Mouse (Mus musculus) lung, embryonic 15.5 days (tissue): ENCODE data around the gene Gimap5. TPM values are rescaled to one million over a fixed set of nuclear protein-coding genes. Genes with fewer than 3 reads are reported as not detected.
A peak's percentile ranks its signal among the peaks of the same experiment; 100 is the strongest.

Source experiments
- ATAC-seq: fragments of 200-750 bp; cut with Nextera tagmentation; 2 replicates; pipeline ENCODE4 v1.8.0; 2017; ENCODE audit warnings: moderate number of reproducible peaks, borderline replicate concordance; ENCODE audit not compliant: low FRiP score, low TSS enrichment; ENCODE audit errors: extremely low read depth
- H3K27ac ChIP-seq: fragments of 300-500 bp; sonication (generic); 2 replicates; pipeline ENCODE4 v1.5.1; 2015; ENCODE audit warnings: moderate library complexity, mild to moderate bottlenecking, inconsistent platforms
- H3K27me3 ChIP-seq: fragments of 300-500 bp; sonication (generic); 2 replicates; pipeline ENCODE4 v1.6.1; 2015; ENCODE audit warnings: inconsistent platforms
- H3K36me3 ChIP-seq: fragments of 300-500 bp; sonication (generic); 2 replicates; pipeline ENCODE4 v1.6.1; 2015; ENCODE audit warnings: inconsistent platforms
- H3K4me1 ChIP-seq: fragments of 300-500 bp; sonication (generic); 2 replicates; pipeline ENCODE4 v1.6.1; 2015; ENCODE audit warnings: inconsistent platforms
- H3K4me2 ChIP-seq: fragments of 300-500 bp; sonication (generic); 2 replicates; pipeline ENCODE4 v1.6.1; 2015; ENCODE audit warnings: inconsistent platforms, mild to moderate bottlenecking, moderate library complexity
- H3K4me3 ChIP-seq: fragments of 300-500 bp; sonication (generic); 2 replicates; pipeline ENCODE4 v1.5.1; 2015; ENCODE audit warnings: mild to moderate bottlenecking, inconsistent platforms
- H3K9ac ChIP-seq: fragments of 300-500 bp; sonication (generic); 2 replicates; pipeline ENCODE4 v1.6.1; 2015; ENCODE audit warnings: inconsistent platforms
- H3K9me3 ChIP-seq: fragments of 300-500 bp; sonication (generic); 2 replicates; pipeline ENCODE4 v1.6.1; 2016; ENCODE audit warnings: inconsistent platforms
- WGBS: fragments of 180-500 bp; shearing (Covaris S2); methylation state at CpG from one replicate; pipeline ENCODE4 v1.1.7; 2015; 5-methylcytosine and 5-hydroxymethylcytosine counted together
- polyA plus RNA-seq: library from polyadenylated mRNA; unstranded; fragments of >200 nt; fragmentation: Nextera tagmentation; extraction: Ambion mirVana; gene quantifications from 2 replicates; pipeline ENCODE4 v1.2.1, GENCODE M21; 2015

The Gimap5 gene
- polyA plus RNA-seq, 1 experiment from 2014 or later, result 25.2 TPM

DNA sequence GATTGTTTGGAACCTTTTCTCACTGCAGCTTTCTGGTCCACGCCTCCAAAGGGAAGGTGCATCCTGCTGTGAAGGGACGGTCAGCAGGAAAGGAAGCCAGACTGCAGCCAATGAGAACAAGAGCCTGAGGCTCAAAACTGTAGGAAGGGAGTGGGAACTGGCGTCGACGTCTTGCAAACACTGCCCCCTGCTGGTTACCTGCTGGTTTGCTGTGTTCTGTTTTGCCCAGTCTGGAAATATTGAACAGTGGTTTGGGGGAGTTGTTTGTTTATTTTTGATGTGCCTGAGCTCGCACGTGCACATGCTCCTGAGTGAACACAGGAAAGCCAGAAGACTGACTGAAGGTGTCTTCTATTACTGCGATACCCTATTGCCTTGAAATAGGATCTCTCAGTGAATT, 26.0 kb downstream of the Gimap5 start:
- no peak overlapping the region for H3K4me2 ChIP-seq
- 8% methylated on average over 8 of the region's 8 CpGs for WGBS
- no peak overlapping the region for H3K9ac ChIP-seq
- no peaks in the 10 kb centered on the region for H3K27me3 ChIP-seq
- peak; percentile 59; the same call in 1 of the 2 replicates for ATAC-seq
- H3K4me1 ChIP-seq, result no peaks in the 10 kb centered on the region
- no peaks in the 10 kb centered on the region for H3K9me3 ChIP-seq
- H3K4me3 ChIP-seq, result no peak overlapping the region
- no peak overlapping the region for H3K27ac ChIP-seq
- H3K36me3 ChIP-seq, result no peaks in the 10 kb centered on the region

DNA sequence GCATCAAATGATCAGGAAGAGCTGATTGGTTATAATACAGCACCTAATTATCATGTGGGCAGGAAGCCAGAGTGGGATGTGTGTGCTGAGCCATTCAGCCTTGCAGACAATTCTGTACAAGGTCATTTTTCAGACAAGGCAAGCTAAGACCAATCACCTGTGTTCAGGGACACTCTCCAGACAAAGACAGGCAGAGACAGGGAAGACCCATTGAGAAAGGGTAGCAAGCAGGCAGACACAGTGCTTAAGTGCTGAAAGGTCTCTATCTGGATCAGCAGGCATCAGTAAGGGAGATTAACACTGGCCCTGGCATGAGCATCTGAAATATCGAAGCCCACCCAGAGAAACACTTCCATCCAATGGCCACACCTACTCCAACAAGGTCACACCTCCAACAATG, 38.4 kb downstream of the Gimap5 start:
- 87% methylated on average over 1 of the region's 1 CpGs for WGBS
- H3K27ac ChIP-seq, result peak overlapping the region; percentile 56

DNA sequence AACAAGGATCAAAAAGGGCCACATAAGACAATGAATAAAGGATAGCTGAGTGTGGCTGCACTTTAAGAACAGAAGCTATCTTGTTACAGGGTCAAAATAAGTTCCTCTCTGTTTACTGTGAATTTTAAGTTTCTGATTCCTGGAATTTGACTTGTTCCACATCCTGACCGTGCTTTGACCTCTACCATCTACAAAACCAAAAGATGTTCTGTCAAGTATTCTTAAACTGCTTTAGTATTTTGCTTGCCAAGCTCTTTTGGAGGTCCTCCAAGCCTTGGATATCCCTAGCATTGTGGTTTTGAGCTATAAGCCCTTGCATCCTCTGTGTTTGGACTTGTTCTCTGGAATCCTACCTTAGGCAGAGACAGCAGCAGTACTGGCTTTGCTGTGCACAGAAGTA, 39.2 kb downstream of the Gimap5 start:
- peak; percentile 74; the same call in 1 of the 2 replicates for ATAC-seq
- WGBS, result 13% methylated on average over 1 of the region's 1 CpGs
- Histone ChIP-seq H3K9me3 (no peaks in the 10 kb centered on the region), H3K4me2 (no peak overlapping the region), H3K36me3 (no peaks in the 10 kb centered on the region), H3K4me1 (peaks cover 28% of the 10 kb centered on the region), H3K27me3 (no peaks in the 10 kb centered on the region), H3K9ac (no peak overlapping the region), H3K27ac (peak overlapping the region; percentile 56), H3K4me3 (no peak overlapping the region)

More for the DNA sequence above, 38.4 kb downstream of the Gimap5 start:
- H3K9ac ChIP-seq, result no peak overlapping the region
- peaks cover 28% of the 10 kb centered on the region for H3K4me1 ChIP-seq
- no peaks in the 10 kb centered on the region for H3K27me3 ChIP-seq
- H3K36me3 ChIP-seq, result no peaks in the 10 kb centered on the region
- no peak overlapping the region for H3K4me3 ChIP-seq
- ATAC-seq, result no peak
- H3K9me3 ChIP-seq, result no peaks in the 10 kb centered on the region
- H3K4me2 ChIP-seq, result no peak overlapping the region

DNA sequence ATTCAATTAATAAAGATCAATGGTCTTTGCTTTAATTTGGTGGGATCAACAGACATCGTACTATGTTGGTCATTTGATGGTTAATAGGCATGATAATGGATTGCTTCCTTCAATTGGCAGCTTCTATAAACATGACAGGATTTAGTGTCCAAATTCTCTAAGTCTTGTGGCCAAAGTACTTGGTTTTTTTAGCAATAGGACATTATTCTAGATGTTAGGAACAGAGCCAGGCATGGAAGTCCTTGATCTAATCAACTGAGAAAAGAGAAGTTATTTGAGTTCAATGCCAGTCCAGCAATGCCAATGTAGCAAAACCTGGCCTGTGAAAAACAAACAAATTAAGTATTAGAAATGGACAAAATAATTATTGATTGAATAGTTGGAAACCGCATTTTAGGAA, 39.6 kb downstream of the Gimap5 start:
- no peak for ATAC-seq
- Histone ChIP-seq H3K4me1 (peaks cover 28% of the 10 kb centered on the region), H3K27me3 (no peaks in the 10 kb centered on the region), H3K36me3 (no peaks in the 10 kb centered on the region), H3K4me3 (no peak overlapping the region), H3K27ac (peak overlapping the region; percentile 56), H3K9ac (no peak overlapping the region), H3K4me2 (no peak overlapping the region), H3K9me3 (no peaks in the 10 kb centered on the region)
- 45% methylated on average over 2 of the region's 2 CpGs for WGBS

DNA sequence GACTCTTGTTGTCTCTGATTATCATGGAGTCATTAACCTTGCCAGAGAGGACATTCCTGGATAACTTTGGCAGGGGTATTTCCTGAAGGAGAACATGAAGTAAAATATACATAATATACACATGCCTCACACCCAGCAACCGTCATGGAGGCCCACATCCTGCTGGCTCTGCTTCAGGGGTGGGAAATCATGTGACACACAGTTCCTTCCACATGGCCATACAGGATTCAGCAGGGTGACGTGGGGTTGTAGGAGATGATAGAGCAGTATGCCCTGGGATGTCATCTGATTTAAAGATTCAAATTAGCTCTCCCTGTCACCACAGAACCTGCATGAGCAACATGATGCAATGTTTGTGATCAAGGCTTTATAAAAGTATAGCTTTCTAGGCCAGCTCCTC, 41.9 kb downstream of the Gimap5 start:
- Histone ChIP-seq H3K27me3 (no peaks in the 10 kb centered on the region), H3K27ac (no peak overlapping the region), H3K9me3 (no peaks in the 10 kb centered on the region), H3K4me3 (no peak overlapping the region), H3K4me2 (no peak overlapping the region), H3K9ac (no peak overlapping the region), H3K36me3 (no peaks in the 10 kb centered on the region), H3K4me1 (peaks cover 25% of the 10 kb centered on the region)
- no peak for ATAC-seq
- WGBS, result 70% methylated on average over 2 of the region's 2 CpGs

DNA sequence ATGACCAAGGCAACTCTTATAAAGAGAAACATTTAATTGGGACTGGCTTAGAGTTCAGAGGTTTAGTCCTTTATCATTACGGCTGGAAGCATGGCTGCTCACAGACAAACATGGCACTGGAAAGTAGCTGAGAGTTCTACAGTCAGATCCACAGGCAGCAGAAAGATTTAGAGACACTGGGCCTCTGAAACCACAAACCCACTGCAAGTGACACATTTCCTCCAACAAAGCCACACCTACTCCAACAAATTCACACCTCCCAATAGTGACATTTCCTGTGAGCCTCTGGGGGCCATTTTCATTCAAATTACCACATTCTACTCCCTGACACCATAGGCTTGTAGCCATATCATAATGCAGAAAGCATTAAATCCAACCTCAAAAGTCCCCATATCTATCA, 55.9 kb downstream of the Gimap5 start:
- no peak overlapping the region for H3K4me2 ChIP-seq
- 84% methylated on average over 1 of the region's 1 CpGs for WGBS
- no peak overlapping the region for H3K9ac ChIP-seq
- H3K4me3 ChIP-seq, result no peak overlapping the region
- no peak overlapping the region for H3K27ac ChIP-seq
- no peaks in the 10 kb centered on the region for H3K27me3 ChIP-seq
- H3K36me3 ChIP-seq, result no peaks in the 10 kb centered on the region
- no peaks in the 10 kb centered on the region for H3K4me1 ChIP-seq
- ATAC-seq, result no peak
- no peaks in the 10 kb centered on the region for H3K9me3 ChIP-seq

DNA sequence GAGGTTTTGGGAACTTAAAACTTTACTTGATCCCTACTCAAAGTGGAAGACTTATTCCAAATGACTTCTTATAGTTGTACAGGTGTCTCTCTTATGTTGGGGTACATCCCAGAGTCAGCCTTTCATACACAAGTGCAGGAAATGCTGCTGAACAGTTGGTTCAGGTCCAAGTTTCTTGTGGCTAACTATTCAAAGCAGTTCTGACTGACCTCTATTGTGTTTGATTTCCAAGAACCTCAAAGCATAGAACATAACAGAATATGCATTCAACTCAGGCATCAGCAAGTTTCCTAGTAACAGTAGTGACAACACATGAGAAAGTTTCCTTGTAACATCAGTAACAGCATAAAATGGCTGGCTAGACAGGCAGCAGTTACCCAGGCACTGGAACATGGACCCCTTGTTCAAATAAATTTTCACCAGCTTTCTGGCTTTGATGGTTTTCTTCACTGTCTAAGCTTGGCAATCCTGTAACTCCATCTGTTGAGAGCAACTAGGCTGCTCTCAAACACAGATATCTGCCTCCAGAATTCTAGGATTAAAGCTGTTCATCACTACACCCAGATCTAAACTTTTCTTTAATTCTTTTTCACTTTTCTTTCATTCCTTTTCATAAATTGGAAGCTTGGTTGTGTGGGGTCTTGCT, 57.5 kb downstream of the Gimap5 start:
- ATAC-seq, result no peak
- Histone ChIP-seq H3K36me3 (no peaks in the 10 kb centered on the region), H3K4me2 (no peak overlapping the region), H3K9ac (no peak overlapping the region), H3K9me3 (no peaks in the 10 kb centered on the region), H3K4me1 (peaks cover 5% of the 10 kb centered on the region; the same call in 1 of the 2 replicates), H3K4me3 (no peak overlapping the region), H3K27me3 (no peaks in the 10 kb centered on the region), H3K27ac (no peak overlapping the region)

Other genes with a start within 250 kb of the Gimap5 start
- gene Atp6v0e2, start 208.6 kb upstream of the Gimap5 start, polyA plus RNA-seq, result 9.4 and 11.7 TPM in 2 replicates
- 6.0 and 7.3 TPM in 2 replicates for gene Lrrc61, start 191.4 kb upstream of the Gimap5 start, polyA plus RNA-seq
- gene Rarres2, start 173.4 kb upstream of the Gimap5 start, polyA plus RNA-seq, result 76.6 and 84.0 TPM in 2 replicates
- gene Gm45021, start 156.6 kb upstream of the Gimap5 start, polyA plus RNA-seq, result not detected in 2 replicates
- gene Repin1, start 152.3 kb upstream of the Gimap5 start, polyA plus RNA-seq, result 28.1 and 30.9 TPM in 2 replicates
- gene Gm44965, start 152.3 kb upstream of the Gimap5 start, polyA plus RNA-seq, result not detected in 2 replicates
- 5.5 and 8.3 TPM in 2 replicates for gene Zfp775, start 144.1 kb upstream of the Gimap5 start, polyA plus RNA-seq
- 0.93 and 1.1 TPM in 2 replicates for gene AI854703, start 119.4 kb upstream of the Gimap5 start, polyA plus RNA-seq
- gene Gimap8, start 99.0 kb upstream of the Gimap5 start, polyA plus RNA-seq, result 4.2 and 4.3 TPM in 2 replicates
- gene Gimap9, start 70.1 kb upstream of the Gimap5 start, polyA plus RNA-seq, result 16.1 and 16.2 TPM in 2 replicates
- gene Gimap4, start 61.6 kb upstream of the Gimap5 start, polyA plus RNA-seq, result 45.0 and 46.6 TPM in 2 replicates
- gene Gimap6, start 38.0 kb upstream of the Gimap5 start, polyA plus RNA-seq, result 41.3 and 48.5 TPM in 2 replicates
- gene Gm28053, start 27.6 kb upstream of the Gimap5 start, polyA plus RNA-seq, result 3.4 and 4.2 TPM in 2 replicates
- gene Gimap7, start 27.6 kb upstream of the Gimap5 start, polyA plus RNA-seq, result 0.29 TPM in 1 of 2 replicates, not detected in the other
- 43.0 and 53.3 TPM in 2 replicates for gene Gimap1, start 7.1 kb upstream of the Gimap5 start, polyA plus RNA-seq
- gene Gimap3, start 24.7 kb downstream of the Gimap5 start, polyA plus RNA-seq, result 0.22 TPM in 1 of 2 replicates, not detected in the other
- gene Tmem176a, start 94.7 kb downstream of the Gimap5 start, polyA plus RNA-seq, result 226 and 227 TPM in 2 replicates
- 425 and 442 TPM in 2 replicates for gene Tmem176b, start 95.3 kb downstream of the Gimap5 start, polyA plus RNA-seq
- gene Aoc1, start 126.7 kb downstream of the Gimap5 start, polyA plus RNA-seq, result 0.11 TPM in 1 of 2 replicates, not detected in the other
- not detected in 2 replicates for gene 1600015I10Rik, start 183.7 kb downstream of the Gimap5 start, polyA plus RNA-seq
- gene Doxl2, start 228.8 kb downstream of the Gimap5 start, polyA plus RNA-seq, result not detected in 2 replicates
- not detected in 2 replicates for gene Svs1, start 240.7 kb downstream of the Gimap5 start, polyA plus RNA-seq